Mouse (Mus musculus) heart, embryonic 14.5 days (tissue): ENCODE measurements around the gene Slc15a3. TPM values are rescaled to one million over a fixed set of nuclear protein-coding genes. Genes with fewer than 3 reads are reported as not detected.

ENCODE experiments used
- ATAC-seq: fragments of 200-750 bp; cut with Nextera tagmentation; 2 replicates; pipeline ENCODE4 v1.8.0; 2017; ENCODE audit warnings: low read depth, moderate TSS enrichment; ENCODE audit not compliant: insufficient number of reproducible peaks, insufficient read depth, low FRiP score
- H3K27ac ChIP-seq, 2 experiments: fragments of 200-500 bp in 1 of 2; fragments of 300-500 bp in 1 of 2; sonication (generic) in 1 of 2; replicated peaks in 1 of 2; 2 replicates each; pipeline ENCODE4 v1.5.1; 2012 to 2014; ENCODE audit warnings: low read depth in 2 of 2, low read length in 2 of 2, control low read depth in 1 of 2, mild to moderate bottlenecking in 1 of 2, mixed read lengths in 1 of 2; ENCODE audit not compliant: control insufficient read depth in 1 of 2, insufficient read depth in 1 of 2
- H3K27me3 ChIP-seq: fragments of 300-500 bp; sonication (generic); 2 replicates; pipeline ENCODE4 v1.6.1; 2014; ENCODE audit warnings: mild to moderate bottlenecking, low read length, control low read depth; ENCODE audit not compliant: control insufficient read depth, insufficient read depth
- H3K36me3 ChIP-seq: fragments of 300-500 bp; sonication (generic); 2 replicates; pipeline ENCODE4 v1.6.1; 2014; ENCODE audit warnings: mild to moderate bottlenecking, control low read depth, low read length, mixed read lengths; ENCODE audit not compliant: control insufficient read depth, insufficient read depth
- H3K4me1 ChIP-seq, 2 experiments: fragments of 200-500 bp in 1 of 2; fragments of 300-500 bp in 1 of 2; sonication (generic) in 1 of 2; 2 replicates each; pipeline ENCODE4 v1.6.1; 2012 to 2014; ENCODE audit warnings: low read length in 2 of 2, control low read depth in 1 of 2, mixed read lengths in 1 of 2; ENCODE audit not compliant: control insufficient read depth in 2 of 2, insufficient read depth in 2 of 2
- H3K4me2 ChIP-seq: fragments of 300-500 bp; sonication (generic); 2 replicates; pipeline ENCODE4 v1.6.1; 2014; ENCODE audit warnings: mild to moderate bottlenecking, low read length
- H3K4me3 ChIP-seq, 2 experiments: fragments of 200-500 bp in 1 of 2; fragments of 300-500 bp in 1 of 2; sonication (generic) in 1 of 2; 2 replicates each; pipeline ENCODE4 v1.5.1; 2012 to 2014; ENCODE audit warnings: low read length in 2 of 2, mild to moderate bottlenecking in 2 of 2, control low read depth in 1 of 2, low read depth in 1 of 2, moderate library complexity in 1 of 2; ENCODE audit not compliant: control insufficient read depth in 1 of 2, insufficient read depth in 1 of 2
- H3K9ac ChIP-seq: fragments of 300-500 bp; sonication (generic); 2 replicates; pipeline ENCODE4 v1.6.1; 2014; ENCODE audit warnings: mild to moderate bottlenecking, low read length
- H3K9me3 ChIP-seq: fragments of 300-500 bp; sonication (generic); 2 replicates; pipeline ENCODE4 v1.6.1; 2016; ENCODE audit warnings: low read length, control low read depth; ENCODE audit not compliant: control insufficient read depth
- WGBS: fragments of 180-500 bp; shearing (Covaris S2); extraction: QIAGEN DNeasy Blood & Tissue Kit; methylation state at CpG from one replicate; pipeline ENCODE4 v1.1.7; 2014; 5-methylcytosine and 5-hydroxymethylcytosine counted together
- polyA plus RNA-seq: library from polyadenylated mRNA; unstranded; fragments of >200 nt; fragmentation: Nextera tagmentation; extraction: Ambion mirVana; gene quantifications from 2 replicates; pipeline ENCODE4 v1.2.1, GENCODE M21; 2014

Slc15a3 gene
- polyA plus RNA-seq, 1 experiment from 2014 or later: 0.46 TPM

DNA sequence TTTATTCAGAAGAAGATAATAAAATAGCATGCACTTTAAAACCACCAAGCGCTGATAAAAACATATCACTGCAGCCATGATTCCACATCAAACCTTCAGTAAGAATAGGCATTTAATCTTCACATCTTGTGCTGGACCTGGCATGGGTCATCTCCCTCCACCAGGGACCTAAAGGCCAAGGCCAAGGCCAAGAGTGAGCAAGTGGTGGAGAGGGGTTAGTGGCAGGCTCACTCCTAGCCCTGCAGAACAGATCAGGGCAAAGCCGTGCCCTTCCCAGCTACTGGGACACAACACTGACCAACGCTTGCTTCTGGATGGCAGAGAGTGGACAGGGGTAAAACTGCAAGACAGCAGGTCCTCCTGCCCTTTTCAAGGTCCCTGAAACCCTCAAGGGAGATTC is 31.1 kb downstream of the Slc15a3 start:
- Histone ChIP-seq H3K27me3 (no peaks in the 10 kb centered on the region), H3K4me1 (peaks cover 9 to 19% of the 10 kb centered on the region in 2 experiments), H3K9me3 (no peaks in the 10 kb centered on the region), H3K36me3 (peaks cover 49% of the 10 kb centered on the region), H3K9ac (no peak overlapping the region), H3K4me3 (no peak overlapping the region), H3K27ac (no peak overlapping the region), H3K4me2 (no peak overlapping the region)
- 86% methylated on average over 3 of the region's 3 CpGs for WGBS
- no peak for ATAC-seq

DNA sequence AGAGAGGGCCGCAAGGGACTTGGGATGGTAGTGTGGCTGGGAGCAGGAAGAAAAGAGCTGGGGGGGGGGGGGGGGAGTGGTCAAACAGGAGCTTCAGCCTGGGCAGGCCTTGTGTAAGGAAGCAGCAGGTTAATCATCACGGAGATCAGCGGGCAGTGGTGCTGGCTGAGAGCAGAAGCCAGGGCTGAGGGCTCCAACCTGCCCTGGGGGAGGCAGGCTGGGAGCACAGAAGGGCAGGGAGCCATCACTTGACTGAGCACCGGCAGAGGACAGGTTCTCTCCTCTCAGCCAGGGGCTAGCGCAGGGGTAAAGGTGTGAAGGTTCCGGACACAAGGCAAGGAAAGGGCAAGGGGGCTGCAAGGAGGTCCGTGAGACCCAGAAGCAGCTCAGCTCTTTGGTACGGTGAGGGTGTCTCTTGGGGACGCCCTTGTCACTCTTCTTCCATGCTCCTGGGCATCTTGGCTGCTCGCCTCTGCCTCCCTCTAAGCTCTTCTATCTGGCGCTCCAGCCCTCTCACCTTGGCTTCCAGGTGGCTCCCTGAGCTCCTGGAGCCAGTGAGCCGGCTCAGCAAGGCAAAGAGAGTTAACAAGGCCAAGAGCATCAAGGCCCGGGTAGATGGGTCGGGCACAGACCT is 31.9 kb downstream of the Slc15a3 start:
- Histone ChIP-seq H3K4me2 (no peak overlapping the region), H3K36me3 (peaks cover 42% of the 10 kb centered on the region), H3K27ac (no peak overlapping the region), H3K9ac (no peak overlapping the region), H3K4me1 (peaks cover 9 to 19% of the 10 kb centered on the region in 2 experiments), H3K9me3 (no peaks in the 10 kb centered on the region), H3K27me3 (no peaks in the 10 kb centered on the region), H3K4me3 (no peak overlapping the region)
- WGBS: 78% methylated on average over 14 of the region's 14 CpGs
- ATAC-seq: no peak

DNA sequence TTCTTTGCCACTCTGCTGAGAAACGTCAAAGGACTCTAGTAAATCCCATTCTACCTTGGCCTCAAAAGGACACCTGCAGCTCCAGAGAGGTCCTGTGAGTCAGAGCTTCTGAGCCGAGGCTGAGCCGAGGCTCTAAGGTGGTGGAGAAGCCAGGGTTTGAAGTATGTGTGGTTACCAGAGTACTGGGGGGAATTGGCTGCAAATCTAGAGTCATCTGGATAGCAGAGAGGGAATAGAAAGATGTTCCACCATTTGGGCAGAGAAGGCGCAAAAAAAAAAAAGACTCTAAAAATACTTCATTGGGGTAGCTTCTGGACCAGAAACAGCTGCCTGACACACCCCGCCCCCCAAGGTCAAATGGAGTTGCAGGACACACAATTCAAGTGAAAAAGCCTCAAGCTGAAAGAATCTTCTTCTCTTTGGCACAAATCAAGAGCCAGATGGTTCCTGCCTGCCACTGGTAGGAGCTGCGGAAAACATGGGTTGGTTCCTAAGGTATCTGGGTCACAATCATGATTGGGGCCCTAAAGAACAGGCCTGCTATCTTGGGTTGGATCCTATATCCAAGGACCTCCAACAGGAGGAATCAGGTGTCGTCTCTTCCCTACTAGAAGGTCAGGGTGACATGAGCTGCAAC is 38.8 kb downstream of the Slc15a3 start:
- Histone ChIP-seq H3K4me1 (peaks cover 2 to 24% of the 10 kb centered on the region in 2 experiments; a peak in 3 of 4 replicates), H3K9ac (no peak overlapping the region), H3K27me3 (no peaks in the 10 kb centered on the region), H3K36me3 (peaks cover 19% of the 10 kb centered on the region), H3K4me3 (no peak overlapping the region), H3K27ac (no peak overlapping the region), H3K9me3 (no peaks in the 10 kb centered on the region), H3K4me2 (no peak overlapping the region)
- WGBS: 84% methylated on average over 7 of the region's 7 CpGs
- ATAC-seq: no peak

DNA sequence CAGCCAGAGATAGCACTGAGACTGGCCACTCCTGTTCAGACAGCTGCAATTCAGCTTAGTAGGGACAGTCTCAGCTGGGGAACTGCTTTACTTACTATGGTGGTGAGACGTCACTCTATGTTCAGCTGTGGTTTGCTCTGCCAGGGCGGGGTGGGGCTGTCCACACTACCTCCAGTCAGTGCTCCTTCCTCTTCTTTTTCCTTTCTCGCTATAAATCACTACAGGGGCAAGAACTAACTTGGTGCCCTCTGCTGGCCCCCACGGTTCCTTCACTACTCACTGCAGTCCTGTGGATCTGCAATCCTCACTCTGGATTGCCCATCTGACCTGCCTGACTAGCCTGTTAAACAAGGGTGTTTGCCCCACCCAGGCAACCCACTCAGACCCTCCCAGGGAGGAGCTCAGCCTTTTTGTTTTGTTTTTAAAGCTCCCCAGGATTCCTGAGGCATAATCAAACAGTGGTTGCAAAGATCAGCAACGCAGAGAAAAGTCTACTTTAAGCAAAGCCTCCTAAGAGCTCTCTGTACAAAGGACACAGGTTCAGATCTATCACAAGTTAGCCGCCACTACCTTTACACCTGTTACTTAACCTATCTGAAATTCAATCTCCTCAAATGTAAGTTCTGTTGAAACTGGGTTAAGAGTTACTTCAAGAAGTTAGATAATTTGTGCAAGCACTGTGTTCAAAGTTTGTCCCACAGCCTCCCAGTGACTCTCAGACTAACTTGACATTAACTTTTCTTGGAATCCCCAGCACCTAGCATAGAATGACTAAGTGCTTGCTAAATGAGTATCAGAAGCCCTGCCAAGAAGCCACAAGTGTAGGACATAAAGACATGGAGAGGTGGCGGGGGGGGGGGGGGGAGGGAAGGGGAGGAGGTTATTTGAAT is 40.8 kb downstream of the Slc15a3 start:
- ATAC-seq: no peak
- Histone ChIP-seq H3K4me2 (peak overlapping the region; percentile 97), H3K4me3 (peak overlapping the region; percentile 53 to 67; a peak in 3 of 4 replicates), H3K36me3 (peaks cover 7% of the 10 kb centered on the region; the same call in 1 of the 2 replicates), H3K27me3 (no peaks in the 10 kb centered on the region), H3K9ac (peak overlapping the region; percentile 83), H3K9me3 (peaks cover 8% of the 10 kb centered on the region), H3K4me1 (peaks cover 2 to 24% of the 10 kb centered on the region in 2 experiments; a peak in 3 of 4 replicates), H3K27ac (0 out of 4 replicates have a peak overlapping the region, but pooled peaks of 1 of the 2 experiments have one; percentile 1)
- WGBS: 43% methylated on average over 7 of the region's 7 CpGs

DNA sequence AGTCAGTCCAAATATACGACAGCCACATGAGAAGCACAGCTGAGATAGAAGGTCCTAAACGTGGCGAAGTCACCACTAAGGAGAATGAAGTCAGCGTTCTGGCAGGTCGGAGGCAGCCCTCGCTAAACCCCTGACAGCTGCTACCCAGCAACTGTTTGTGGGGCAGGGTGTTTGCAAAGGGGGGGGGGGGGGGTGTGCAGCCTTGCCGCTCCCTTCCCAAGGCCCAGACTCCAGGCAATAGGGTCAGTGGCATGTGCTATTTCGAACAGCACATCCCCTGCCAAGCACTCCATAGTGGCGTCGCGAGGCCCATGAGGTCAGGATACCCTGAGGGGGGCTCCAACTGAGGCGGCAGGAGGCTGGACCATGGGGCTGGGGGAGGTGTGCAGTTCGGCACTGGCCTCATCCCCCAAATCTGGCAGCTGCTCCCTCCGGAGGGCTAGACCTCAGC is 41.5 kb downstream of the Slc15a3 start:
- Histone ChIP-seq H3K9ac (peak overlapping the region; percentile 83), H3K4me2 (peak overlapping the region; percentile 97), H3K4me1 (peaks cover 2 to 24% of the 10 kb centered on the region in 2 experiments; a peak in 3 of 4 replicates), H3K4me3 (peak overlapping the region; percentile 53 to 67), H3K9me3 (peaks cover 13% of the 10 kb centered on the region), H3K27me3 (no peaks in the 10 kb centered on the region), H3K36me3 (peaks cover 7% of the 10 kb centered on the region; the same call in 1 of the 2 replicates), H3K27ac (peak overlapping the region in 1 of 2 experiments; percentile 97; a peak in 3 of 4 replicates)
- 1% methylated on average over 14 of the region's 14 CpGs for WGBS
- ATAC-seq: peak; percentile 58

DNA sequence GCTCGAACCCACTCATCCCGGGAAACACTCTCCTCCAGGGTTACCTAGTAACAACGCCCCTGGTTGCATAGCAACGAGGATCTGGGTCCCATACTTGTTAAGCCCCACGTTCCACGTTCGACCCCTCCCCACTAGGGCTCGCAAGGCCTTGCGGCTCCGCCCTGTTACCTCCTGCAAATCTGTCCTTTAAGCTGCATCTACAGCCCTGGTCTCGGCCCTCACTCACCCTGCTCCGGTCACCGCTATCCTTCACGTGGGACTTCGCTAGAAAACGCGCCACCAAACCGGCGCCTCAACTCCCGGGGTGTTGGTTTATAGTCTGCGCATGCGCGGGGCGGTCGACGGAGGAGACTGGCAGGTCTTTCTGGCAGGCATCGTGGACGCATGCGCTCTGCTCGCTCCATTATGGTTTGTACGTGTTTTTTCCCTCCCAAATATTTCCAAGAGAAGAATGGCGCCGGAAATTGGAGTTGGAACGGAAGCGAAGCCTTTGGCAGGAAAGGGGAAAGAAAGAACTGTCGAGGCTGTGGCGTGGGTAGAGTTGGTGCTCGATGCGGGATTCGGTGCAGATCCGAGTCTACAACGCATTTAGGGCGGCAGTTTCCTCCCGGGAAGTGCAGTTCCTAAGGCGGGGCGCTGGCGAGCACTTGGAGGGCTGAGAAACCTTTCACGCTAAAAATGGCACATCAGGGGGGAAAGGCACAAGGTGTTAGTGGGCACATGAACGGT is 42.1 kb downstream of the Slc15a3 start, which contains the start of gene Tmem109:
Gene Tmem109, minus strand, starts transcription at position 576 of the 729 bp plus-strand sequence.
- H3K36me3 ChIP-seq: peaks cover 7% of the 10 kb centered on the region; the same call in 1 of the 2 replicates
- under 1% methylated on average over 49 of the region's 49 CpGs for WGBS
- peaks cover 2 to 24% of the 10 kb centered on the region in 2 experiments; a peak in 3 of 4 replicates for H3K4me1 ChIP-seq
- peak; percentile 86 for ATAC-seq
- peak within 1 kb of the TSS; percentile 97 for H3K4me2 ChIP-seq
- H3K27ac ChIP-seq: peak within 1 kb of the TSS; percentile 92 to 97
- H3K9ac ChIP-seq: peak within 1 kb of the TSS; percentile 83
- peak within 1 kb of the TSS; percentile 53 to 67 for H3K4me3 ChIP-seq
- no peaks in the 10 kb centered on the region for H3K27me3 ChIP-seq
- H3K9me3 ChIP-seq: peaks cover 18% of the 10 kb centered on the region
